Mouse (Mus musculus) kidney, adult 2 months (tissue): ENCODE results near the gene Coa4.

ENCODE experiments used
- CTCF ChIP-seq: fragments of 200-500 bp; conservative IDR thresholded peaks from 2 replicates; pipeline ENCODE4 v1.5.1; 2011; ENCODE audit warnings: low read depth, mild to moderate bottlenecking, control low read depth, low read length, moderate library complexity, mixed read lengths; ENCODE audit not compliant: insufficient read depth, insufficient read length
- POLR2A ChIP-seq: fragments of 200-500 bp; IDR thresholded peaks from one replicate; pipeline ENCODE4 v1.6.1; 2011; ENCODE audit warnings: low read depth, low read length, control low read depth

DNA sequence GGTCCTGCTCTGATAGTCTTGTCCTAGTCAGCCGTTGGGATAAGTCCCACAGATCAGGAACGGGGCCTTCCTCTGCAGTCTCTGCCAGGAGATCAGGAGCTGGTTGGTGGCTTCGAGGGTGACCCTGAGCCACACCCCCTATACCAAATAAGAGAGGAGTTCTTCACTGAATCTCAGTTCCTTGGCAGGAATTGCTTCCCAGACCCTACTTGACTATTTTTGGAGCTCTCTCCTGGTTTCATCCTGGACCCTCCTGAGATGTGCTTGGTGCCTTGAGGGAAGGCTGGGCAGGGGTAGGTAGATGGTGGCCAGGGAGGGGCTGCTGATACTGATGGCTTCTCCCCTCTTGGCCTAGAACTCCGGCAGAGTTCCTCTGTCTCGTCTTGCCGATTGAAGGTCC lies 40.5 kb upstream of the Coa4 start:
- TF ChIP-seq POLR2A (no peak), CTCF (no peak)
